Mouse (Mus musculus) hindbrain, embryonic 11.5 days (tissue): ENCODE measurements around the gene Dock4. TPM values are rescaled to one million over a fixed set of nuclear protein-coding genes. Genes with fewer than 3 reads are reported as not detected.

Source experiments
- ATAC-seq: fragments of 200-750 bp; cut with Nextera tagmentation; 2 replicates; pipeline ENCODE4 v1.8.0; 2017; ENCODE audit warnings: mild to moderate bottlenecking, moderate TSS enrichment, moderate library complexity; ENCODE audit not compliant: low FRiP score
- DNase-seq: peaks from one replicate; pipeline ENCODE4 v3.0.0-alpha.2; 2015; ENCODE audit warnings: low spot score
- H3K27ac ChIP-seq: fragments of 300-500 bp; sonication (generic); 2 replicates; pipeline ENCODE4 v1.5.1; 2014; ENCODE audit warnings: mild to moderate bottlenecking, low read depth, low read length
- H3K27me3 ChIP-seq: fragments of 300-500 bp; sonication (generic); 2 replicates; pipeline ENCODE4 v1.6.1; 2014; ENCODE audit warnings: mild to moderate bottlenecking, low read length, moderate library complexity, mixed read lengths; ENCODE audit not compliant: control insufficient read depth, insufficient read depth
- H3K36me3 ChIP-seq: fragments of 300-500 bp; sonication (generic); 2 replicates; pipeline ENCODE4 v1.6.1; 2014; ENCODE audit warnings: mild to moderate bottlenecking, low read length, moderate library complexity, mixed read lengths; ENCODE audit not compliant: control insufficient read depth, insufficient read depth
- H3K4me1 ChIP-seq: fragments of 300-500 bp; sonication (generic); replicated peaks from 2 replicates; pipeline ENCODE4 v1.6.1; 2014; ENCODE audit warnings: low read length, mixed read lengths; ENCODE audit not compliant: control insufficient read depth, insufficient read depth
- H3K4me2 ChIP-seq: fragments of 300-500 bp; sonication (generic); replicated peaks from 2 replicates; pipeline ENCODE4 v1.6.1; 2014; ENCODE audit warnings: mild to moderate bottlenecking, low read depth, low read length
- H3K4me3 ChIP-seq: fragments of 300-500 bp; sonication (generic); 2 replicates; pipeline ENCODE4 v1.5.1; 2014; ENCODE audit warnings: low read depth, low read length
- H3K9ac ChIP-seq: fragments of 300-500 bp; sonication (generic); 2 replicates; pipeline ENCODE4 v1.6.1; 2014; ENCODE audit warnings: low read depth, low read length
- H3K9me3 ChIP-seq: fragments of 300-500 bp; sonication (generic); 2 replicates; pipeline ENCODE4 v1.6.1; 2016; ENCODE audit warnings: low read length; ENCODE audit not compliant: control insufficient read depth
- WGBS: fragments of 180-500 bp; shearing (Covaris S2); extraction: QIAGEN DNeasy Blood & Tissue Kit; methylation state at CpG from one replicate; pipeline ENCODE4 v1.1.7; 2014; 5-methylcytosine and 5-hydroxymethylcytosine counted together
- polyA plus RNA-seq: library from polyadenylated mRNA; unstranded; fragments of >200 nt; fragmentation: Nextera tagmentation; extraction: Ambion mirVana; gene quantifications from 2 replicates; pipeline ENCODE4 v1.2.1, GENCODE M21; 2014

Dock4 gene
- polyA plus RNA-seq, 1 experiment from 2014 or later, result 29.4 TPM

DNA sequence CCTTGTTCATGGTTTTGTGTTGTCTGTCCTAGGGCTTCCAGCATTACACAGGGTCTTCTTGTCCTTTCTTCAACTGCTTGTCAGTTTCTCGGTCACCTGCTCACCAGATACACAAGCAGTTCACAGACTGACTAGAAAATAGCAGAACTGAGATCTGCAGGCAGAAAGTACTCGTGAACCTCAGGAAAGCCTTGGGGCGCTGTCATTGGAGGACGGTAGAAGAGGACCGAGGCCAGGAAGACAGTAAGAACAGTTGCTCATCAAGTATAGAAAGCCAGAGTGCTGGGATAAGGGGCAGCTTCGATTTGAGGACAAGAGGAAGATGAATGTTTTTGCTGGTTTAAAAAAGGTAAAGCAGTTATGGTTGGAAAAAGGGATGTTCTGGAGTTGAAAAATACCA is 92.6 kb downstream of the Dock4 start:
- no peaks in the 10 kb centered on the region for H3K9me3 ChIP-seq
- H3K27me3 ChIP-seq, result no peaks in the 10 kb centered on the region
- WGBS, result 94% methylated on average over 6 of the region's 6 CpGs
- no peak overlapping the region for H3K9ac ChIP-seq
- no peak overlapping the region for H3K4me3 ChIP-seq
- ATAC-seq, result no peak
- no peaks in the 10 kb centered on the region for H3K36me3 ChIP-seq
- no peak for DNase-seq
- H3K4me1 ChIP-seq, result no peaks in the 10 kb centered on the region
- H3K4me2 ChIP-seq, result no peak overlapping the region
- H3K27ac ChIP-seq, result no peak overlapping the region

DNA sequence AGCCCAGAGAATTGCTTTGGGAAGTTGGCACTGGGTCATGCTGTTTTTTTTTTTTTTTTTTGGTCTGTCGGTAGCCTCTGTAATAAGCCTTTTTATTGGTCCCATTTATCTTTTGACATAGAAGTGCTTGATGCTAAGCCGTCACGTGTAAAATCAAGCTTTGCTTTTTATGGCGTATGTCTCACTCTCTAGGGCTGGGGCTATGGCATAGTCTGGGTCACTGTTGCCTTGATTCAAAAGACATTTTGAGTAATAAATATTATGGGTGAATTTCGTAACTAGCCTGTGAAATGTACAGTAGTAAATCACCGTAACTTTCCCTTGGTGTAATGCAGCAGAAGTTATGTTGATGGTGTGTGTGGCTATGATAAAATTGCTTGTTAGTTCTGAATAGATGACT is 93.0 kb downstream of the Dock4 start:
- 92% methylated on average over 6 of the region's 6 CpGs for WGBS
- no peaks in the 10 kb centered on the region for H3K4me1 ChIP-seq
- H3K36me3 ChIP-seq, result no peaks in the 10 kb centered on the region
- H3K9me3 ChIP-seq, result no peaks in the 10 kb centered on the region
- no peak overlapping the region for H3K4me3 ChIP-seq
- DNase-seq (no peak), ATAC-seq (no peak)
- H3K4me2 ChIP-seq, result no peak overlapping the region
- H3K27me3 ChIP-seq, result no peaks in the 10 kb centered on the region
- no peak overlapping the region for H3K9ac ChIP-seq
- no peak overlapping the region for H3K27ac ChIP-seq

DNA sequence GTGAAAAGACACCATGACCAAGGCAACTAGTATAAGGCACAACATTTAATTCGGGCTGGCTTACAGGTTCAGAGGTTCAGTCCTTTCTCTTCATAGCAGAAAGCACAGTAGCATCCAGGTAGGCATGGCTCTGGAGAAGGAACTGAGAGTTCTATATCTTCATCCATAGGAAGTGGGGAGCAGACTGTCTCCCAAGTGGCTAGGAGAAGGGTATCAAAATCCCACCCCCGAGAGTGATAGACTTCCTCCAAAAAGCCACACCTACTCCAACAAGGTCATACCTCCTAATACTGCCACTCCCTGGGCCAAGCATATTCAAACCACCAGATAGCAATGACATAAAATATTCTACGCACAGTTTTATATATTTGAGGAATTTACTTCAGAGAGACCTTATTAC is 98.5 kb downstream of the Dock4 start:
- ATAC-seq, result no peak
- Histone ChIP-seq H3K4me3 (no peak overlapping the region), H3K4me1 (no peaks in the 10 kb centered on the region), H3K9ac (no peak overlapping the region), H3K36me3 (no peaks in the 10 kb centered on the region), H3K27ac (no peak overlapping the region), H3K27me3 (no peaks in the 10 kb centered on the region), H3K9me3 (no peaks in the 10 kb centered on the region), H3K4me2 (no peak overlapping the region)
- 93% methylated on average over 3 of the region's 3 CpGs for WGBS
- DNase-seq, result no peak

DNA sequence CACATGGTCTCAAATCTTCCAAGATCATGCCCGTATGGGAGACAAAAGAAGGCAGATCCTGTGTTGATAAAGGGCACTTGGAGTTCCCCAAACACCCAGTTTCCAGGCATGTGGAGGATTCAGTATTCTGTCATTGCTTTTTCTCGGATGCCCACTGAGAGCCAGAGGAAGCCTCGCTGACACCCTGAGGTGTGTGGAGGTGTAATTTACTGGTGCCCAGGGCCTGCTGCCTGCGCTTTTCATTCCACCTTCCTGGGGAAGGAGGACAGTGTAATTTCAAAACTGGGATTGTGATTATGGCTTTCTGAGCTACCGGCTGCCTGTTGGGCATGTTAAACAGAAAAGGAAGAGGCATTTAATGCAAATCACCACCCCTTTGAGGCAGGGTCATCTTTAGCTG is 101.1 kb downstream of the Dock4 start:
- Histone ChIP-seq H3K9me3 (no peaks in the 10 kb centered on the region), H3K4me1 (no peaks in the 10 kb centered on the region), H3K36me3 (no peaks in the 10 kb centered on the region), H3K4me3 (no peak overlapping the region), H3K27ac (no peak overlapping the region), H3K9ac (no peak overlapping the region), H3K4me2 (no peak overlapping the region), H3K27me3 (no peaks in the 10 kb centered on the region)
- ATAC-seq (no peak), DNase-seq (no peak)
- WGBS, result 60% methylated on average over 5 of the region's 5 CpGs

DNA sequence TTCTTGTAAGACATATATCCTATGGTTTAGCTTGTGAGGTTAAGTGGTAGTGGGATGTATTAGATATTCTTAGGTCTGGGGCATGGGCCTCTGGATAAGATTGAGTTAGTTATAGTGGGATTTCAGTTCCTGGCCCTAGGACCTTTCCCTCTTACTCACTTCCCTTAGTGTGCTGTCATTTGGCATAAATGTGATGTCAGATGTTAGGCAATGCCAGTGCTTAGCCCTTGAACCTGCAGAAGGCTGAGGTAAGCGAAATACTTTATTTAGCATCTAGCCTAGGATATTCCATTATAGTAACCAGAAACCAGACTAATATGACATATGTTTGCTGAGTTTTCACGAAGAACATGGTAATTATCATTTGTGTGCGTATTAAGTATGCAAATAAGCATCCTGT is 105.6 kb downstream of the Dock4 start:
- Histone ChIP-seq H3K4me3 (no peak overlapping the region), H3K4me2 (no peak overlapping the region), H3K9me3 (no peaks in the 10 kb centered on the region), H3K4me1 (no peaks in the 10 kb centered on the region), H3K27me3 (no peaks in the 10 kb centered on the region), H3K27ac (no peak overlapping the region), H3K9ac (no peak overlapping the region), H3K36me3 (no peaks in the 10 kb centered on the region)
- ATAC-seq, result no peak
- 94% methylated on average over 3 of the region's 3 CpGs for WGBS
- DNase-seq, result no peak

DNA sequence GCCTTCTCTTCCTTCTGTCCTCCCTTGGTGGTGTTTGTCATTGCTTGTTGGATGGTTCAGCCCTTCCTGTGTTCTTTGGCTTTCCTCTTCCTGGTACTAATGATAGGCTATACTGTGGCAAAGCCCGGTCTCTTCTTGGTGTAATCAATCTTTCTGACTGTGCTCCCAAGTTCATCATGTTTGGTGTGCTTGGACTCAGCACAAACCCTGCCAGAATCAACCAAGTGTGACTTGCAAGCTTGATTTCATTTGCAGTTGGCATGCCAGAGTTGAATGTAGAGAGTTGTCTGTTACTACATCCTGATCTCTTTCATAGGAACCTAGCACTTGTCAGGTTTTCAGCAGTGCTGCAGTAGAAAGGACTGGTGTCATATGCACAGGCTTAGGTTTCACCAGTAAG is 106.4 kb downstream of the Dock4 start:
- Histone ChIP-seq H3K27ac (no peak overlapping the region), H3K36me3 (no peaks in the 10 kb centered on the region), H3K9me3 (no peaks in the 10 kb centered on the region), H3K4me3 (no peak overlapping the region), H3K27me3 (no peaks in the 10 kb centered on the region), H3K9ac (no peak overlapping the region), H3K4me1 (no peaks in the 10 kb centered on the region), H3K4me2 (no peak overlapping the region)
- ATAC-seq, result no peak
- DNase-seq, result no peak
- WGBS, result 72% methylated on average over 1 of the region's 1 CpGs

DNA sequence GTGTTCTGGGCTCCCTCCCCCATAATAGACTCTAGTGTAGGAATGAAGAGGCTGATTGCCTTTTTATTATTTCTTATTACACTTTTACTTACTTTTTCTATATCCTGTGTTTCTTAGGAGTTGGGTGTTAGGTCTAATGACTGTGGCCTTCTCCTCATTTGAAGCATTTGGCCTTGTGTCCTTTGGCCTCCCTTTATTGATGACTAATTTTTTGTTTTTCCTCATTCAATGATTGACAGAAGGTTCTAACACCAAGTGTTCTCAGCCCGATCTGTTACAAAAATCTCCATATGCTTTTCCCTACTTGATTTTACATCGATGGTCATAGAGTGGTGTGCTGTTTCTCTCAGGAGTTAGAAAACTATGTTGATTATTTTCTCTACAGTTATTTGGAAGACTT is 108.2 kb downstream of the Dock4 start:
- Histone ChIP-seq H3K9me3 (no peaks in the 10 kb centered on the region), H3K36me3 (no peaks in the 10 kb centered on the region), H3K9ac (no peak overlapping the region), H3K27me3 (no peaks in the 10 kb centered on the region), H3K4me1 (no peaks in the 10 kb centered on the region), H3K27ac (no peak overlapping the region), H3K4me3 (no peak overlapping the region), H3K4me2 (no peak overlapping the region)
- 96% methylated on average over 2 of the region's 2 CpGs for WGBS
- no peak for DNase-seq
- ATAC-seq, result no peak

DNA sequence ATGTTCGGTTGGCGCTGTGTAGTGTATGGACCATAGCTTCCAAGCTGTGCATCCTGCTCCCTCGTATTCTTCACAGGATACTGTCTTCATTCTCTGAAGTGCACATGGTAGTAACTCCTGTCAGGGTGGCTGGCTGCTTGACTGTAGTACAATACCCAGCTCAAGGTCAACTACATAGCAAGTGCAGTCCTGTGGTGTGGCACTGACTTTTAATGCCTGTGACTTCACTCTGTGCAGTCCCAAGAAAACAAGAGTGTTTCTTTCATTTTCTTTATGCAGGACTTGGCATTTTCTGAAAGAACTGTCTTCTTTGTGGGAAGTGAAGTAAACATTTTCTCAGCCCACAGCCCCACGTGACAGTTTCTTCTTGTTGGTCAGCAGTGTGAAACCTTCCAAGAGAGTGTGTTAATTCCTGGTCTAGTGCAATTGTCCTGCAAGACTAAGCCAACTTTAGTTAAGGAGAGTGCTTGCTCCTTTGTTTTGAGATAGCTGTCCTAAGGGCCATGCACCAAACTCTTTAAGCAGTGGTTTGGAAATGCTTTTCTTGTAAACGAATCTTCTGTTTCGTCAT is 109.3 kb downstream of the Dock4 start:
- no peaks in the 10 kb centered on the region for H3K4me1 ChIP-seq
- no peaks in the 10 kb centered on the region for H3K36me3 ChIP-seq
- 90% methylated on average over 6 of the region's 6 CpGs for WGBS
- no peaks in the 10 kb centered on the region for H3K27me3 ChIP-seq
- H3K9me3 ChIP-seq, result no peaks in the 10 kb centered on the region
- DNase-seq, result no peak
- H3K4me2 ChIP-seq, result no peak overlapping the region
- no peak for ATAC-seq
- H3K9ac ChIP-seq, result no peak overlapping the region
- H3K27ac ChIP-seq, result no peak overlapping the region
- H3K4me3 ChIP-seq, result no peak overlapping the region

DNA sequence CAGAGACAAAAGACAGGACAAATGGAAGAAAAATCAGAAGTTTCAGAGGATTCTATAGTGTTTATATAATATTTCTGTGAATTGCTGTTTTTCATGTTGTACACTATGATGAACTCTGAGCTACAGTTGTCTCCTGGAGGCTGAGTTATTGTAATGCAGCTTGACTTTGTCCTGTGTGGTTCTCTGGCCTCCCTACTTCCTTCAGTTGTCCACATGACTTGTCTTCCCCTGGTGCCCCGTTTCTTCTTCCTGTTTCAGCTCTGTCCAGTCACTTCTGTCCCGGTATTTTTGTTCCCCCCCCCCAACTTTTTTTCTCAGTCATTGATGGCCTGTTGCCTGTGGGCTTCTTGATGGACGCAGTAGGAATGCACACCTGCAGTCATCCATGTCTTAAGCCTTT is 112.8 kb downstream of the Dock4 start:
- Histone ChIP-seq H3K36me3 (no peaks in the 10 kb centered on the region), H3K9me3 (no peaks in the 10 kb centered on the region), H3K27me3 (no peaks in the 10 kb centered on the region), H3K9ac (no peak overlapping the region), H3K4me3 (no peak overlapping the region), H3K4me2 (no peak overlapping the region), H3K27ac (no peak overlapping the region), H3K4me1 (no peaks in the 10 kb centered on the region)
- no peak for ATAC-seq
- no peak for DNase-seq
- 74% methylated on average over 3 of the region's 3 CpGs for WGBS
